Mouse (Mus musculus): Measurements from ENCODE around the gene Rtp3. TPM values are rescaled to one million over a fixed set of nuclear protein-coding genes. Genes with fewer than 3 reads are reported as not detected.

The Rtp3 gene
- polyA plus RNA-seq, 1 experiment: not detected

DNA sequence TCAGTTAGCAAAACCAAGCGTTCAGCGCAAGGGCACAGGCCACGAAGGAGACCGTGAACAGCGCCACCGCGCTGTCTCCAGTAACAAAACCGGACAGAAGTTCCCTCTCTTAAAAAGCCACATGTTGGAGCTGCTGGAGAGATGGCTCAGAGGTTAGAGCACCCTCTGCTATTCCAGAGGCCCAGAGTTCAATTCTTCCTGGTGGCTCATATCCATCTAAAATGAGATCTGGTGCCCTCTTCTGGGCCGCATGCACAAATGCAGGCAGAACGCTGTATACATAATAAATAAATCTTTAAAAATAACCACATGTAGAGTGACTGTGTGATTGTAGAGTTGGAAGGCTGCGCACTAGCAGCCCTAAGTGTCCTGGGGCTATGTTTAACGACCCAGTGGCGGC lies 46.1 kb downstream of the Rtp3 start:
- TF ChIP-seq POLR2A (IDR thresholded peaks at IDR 0.05; ENCODE audit: insufficient read depth, low read depth, low read length): no peak
- TF ChIP-seq CTCF (IDR thresholded peaks at IDR 0.05; ENCODE audit: insufficient read depth, low read depth, low read length): no peak
- Histone ChIP-seq H3K27ac (ENCODE audit: insufficient read depth, low read depth, low read length) (no peak overlapping the region), H3K4me1 (ENCODE audit: control insufficient read depth, insufficient read depth, low read length) (peaks cover 5% of the 10 kb centered on the region; the same call in 1 of the 2 replicates), H3K4me3 (ENCODE audit: insufficient read depth, low read depth, low read length) (no peak overlapping the region)
- 34% methylated on average over 13 of the region's 13 CpGs for WGBS

DNA sequence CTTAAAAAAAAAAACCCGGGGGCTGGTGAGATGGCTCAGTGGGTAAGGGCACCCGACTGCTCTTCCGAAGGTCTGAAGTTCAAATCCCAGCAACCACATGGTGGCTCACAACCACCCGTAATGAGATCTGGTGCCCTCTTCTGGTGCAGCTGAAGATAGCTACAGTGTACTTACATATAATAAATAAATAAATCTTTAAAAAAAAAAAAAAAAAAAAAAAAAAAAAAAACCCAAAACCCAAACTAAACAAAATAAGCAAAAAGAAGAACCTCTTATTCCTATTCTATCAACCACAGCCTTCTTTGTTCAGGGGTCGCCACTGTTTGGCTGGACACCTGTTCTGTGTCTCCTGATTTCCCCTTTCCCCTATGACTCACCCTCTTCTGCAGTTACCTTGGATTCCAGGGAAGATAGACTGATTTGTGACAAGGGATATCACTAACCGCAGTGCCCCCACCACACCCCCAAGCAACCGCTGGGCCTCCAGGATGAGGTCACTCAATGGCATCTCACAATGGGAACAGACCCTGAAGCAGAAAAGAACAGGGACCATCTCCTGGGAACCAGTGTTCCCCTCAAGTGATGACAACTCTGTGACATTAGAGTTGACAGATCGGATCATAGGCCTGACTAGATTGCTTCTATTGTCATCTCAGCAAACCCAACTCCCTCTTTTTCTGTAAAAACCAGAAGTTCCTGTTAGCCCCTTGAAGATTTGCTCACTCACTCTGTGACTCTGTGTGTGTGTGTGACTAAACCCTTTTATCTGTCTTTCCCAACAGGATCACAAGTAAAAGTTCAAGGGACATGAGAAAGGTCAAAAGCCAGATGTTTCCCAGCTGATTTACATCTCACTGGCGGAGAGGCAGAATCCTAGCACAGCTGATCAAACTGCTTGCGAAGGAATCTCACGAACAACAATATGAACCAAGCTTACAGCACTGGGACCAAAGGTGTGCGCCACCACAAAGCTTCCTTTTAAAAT lies 52.6 kb downstream of the Rtp3 start:
- 89% methylated on average over 12 of the region's 12 CpGs for WGBS
- TF ChIP-seq CTCF (IDR thresholded peaks at IDR 0.05; ENCODE audit: insufficient read depth, low read depth, low read length) (no peak), POLR2A (IDR thresholded peaks at IDR 0.05; ENCODE audit: insufficient read depth, low read depth, low read length) (no peak)
- H3K4me3 ChIP-seq (ENCODE audit: insufficient read depth, low read depth, low read length): no peak overlapping the region
- H3K4me1 ChIP-seq (ENCODE audit: control insufficient read depth, insufficient read depth, low read length): no peaks in the 10 kb centered on the region
- H3K27ac ChIP-seq (ENCODE audit: insufficient read depth, low read depth, low read length): no peak overlapping the region

DNA sequence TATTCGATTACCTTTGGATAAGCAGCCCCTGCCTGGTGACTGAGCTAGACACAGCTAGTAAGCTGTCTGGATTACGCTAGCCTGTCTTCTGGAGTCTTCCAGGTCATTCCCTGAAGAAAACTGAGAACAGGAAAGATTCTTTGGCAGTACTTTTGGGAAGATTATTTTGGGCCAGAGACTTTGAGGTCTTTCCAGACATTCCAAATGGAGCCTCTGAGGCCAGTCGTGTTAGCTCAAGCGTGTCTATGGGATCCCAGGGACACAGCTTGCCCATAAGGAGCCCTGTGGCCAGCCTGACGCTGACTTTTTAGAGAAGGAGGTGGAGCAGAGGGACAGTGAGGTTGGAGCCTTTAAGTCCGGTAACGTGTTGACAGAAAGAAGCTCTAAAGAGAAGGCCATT lies 54.4 kb downstream of the Rtp3 start:
- no peak overlapping the region for H3K27ac ChIP-seq (ENCODE audit: insufficient read depth, low read depth, low read length)
- no peak overlapping the region for H3K4me3 ChIP-seq (ENCODE audit: insufficient read depth, low read depth, low read length)
- TF ChIP-seq CTCF (IDR thresholded peaks at IDR 0.05; ENCODE audit: insufficient read depth, low read depth, low read length) (no peak), POLR2A (IDR thresholded peaks at IDR 0.05; ENCODE audit: insufficient read depth, low read depth, low read length) (no peak)
- no peaks in the 10 kb centered on the region for H3K4me1 ChIP-seq (ENCODE audit: control insufficient read depth, insufficient read depth, low read length)
- WGBS: 86% methylated on average over 7 of the region's 7 CpGs

Other genes starting within 250 kb of the Rtp3 start
- not detected in 2 replicates for gene Myl3, start 248.7 kb downstream of the Rtp3 start, polyA plus RNA-seq (2012; ENCODE audit: insufficient read depth, insufficient read length, low replicate concordance, missing spikeins)
- gene Pth1r, start 243.4 kb downstream of the Rtp3 start, polyA plus RNA-seq (2012; ENCODE audit: insufficient read depth, insufficient read length, low replicate concordance, missing spikeins): not detected in 2 replicates
- not detected in 2 replicates for gene Prss42, start 192.4 kb downstream of the Rtp3 start, polyA plus RNA-seq (2012; ENCODE audit: insufficient read depth, insufficient read length, low replicate concordance, missing spikeins)
- gene Prss44, start 176.6 kb downstream of the Rtp3 start, polyA plus RNA-seq (2012; ENCODE audit: insufficient read depth, insufficient read length, low replicate concordance, missing spikeins): not detected in 2 replicates
- gene Prss43, start 163.9 kb downstream of the Rtp3 start, polyA plus RNA-seq (2012; ENCODE audit: insufficient read depth, insufficient read length, low replicate concordance, missing spikeins): not detected in 2 replicates
- gene Prss45, start 156.0 kb downstream of the Rtp3 start, polyA plus RNA-seq (2012; ENCODE audit: insufficient read depth, insufficient read length, low replicate concordance, missing spikeins): not detected in 2 replicates
- gene Prss46, start 146.1 kb downstream of the Rtp3 start, polyA plus RNA-seq (2012; ENCODE audit: insufficient read depth, insufficient read length, low replicate concordance, missing spikeins): not detected in 2 replicates
- gene Prss50, start 132.6 kb downstream of the Rtp3 start, polyA plus RNA-seq (2012; ENCODE audit: insufficient read depth, insufficient read length, low replicate concordance, missing spikeins): not detected in 2 replicates
- not detected in 2 replicates for gene Als2cl, start 110.7 kb downstream of the Rtp3 start, polyA plus RNA-seq (2012; ENCODE audit: insufficient read depth, insufficient read length, low replicate concordance, missing spikeins)
- not detected in 2 replicates for gene Tmie, start 110.5 kb downstream of the Rtp3 start, polyA plus RNA-seq (2012; ENCODE audit: insufficient read depth, insufficient read length, low replicate concordance, missing spikeins)
- not detected in 2 replicates for gene Fam240a, start 73.7 kb downstream of the Rtp3 start, polyA plus RNA-seq (2012; ENCODE audit: insufficient read depth, insufficient read length, low replicate concordance, missing spikeins)
- not detected in 2 replicates for gene Tdgf1, start 44.4 kb downstream of the Rtp3 start, polyA plus RNA-seq (2012; ENCODE audit: insufficient read depth, insufficient read length, low replicate concordance, missing spikeins)
- gene Lrrc2, start 39.0 kb downstream of the Rtp3 start, polyA plus RNA-seq (2012; ENCODE audit: insufficient read depth, insufficient read length, low replicate concordance, missing spikeins): not detected in 2 replicates
- gene Ltf, start 28.7 kb upstream of the Rtp3 start, polyA plus RNA-seq (2012; ENCODE audit: insufficient read depth, insufficient read length, low replicate concordance, missing spikeins): not detected in 2 replicates
- not detected in 2 replicates for gene Ccrl2, start 66.9 kb upstream of the Rtp3 start, polyA plus RNA-seq (2012; ENCODE audit: insufficient read depth, insufficient read length, low replicate concordance, missing spikeins)
- not detected in 2 replicates for gene Lrrfip2, start 127.0 kb upstream of the Rtp3 start, polyA plus RNA-seq (2012; ENCODE audit: insufficient read depth, insufficient read length, low replicate concordance, missing spikeins)